Mouse (Mus musculus): ENCODE data around the gene Nav1.
A peak's percentile ranks its signal among the peaks of the same experiment; 100 is the strongest.

Gene Nav1

GRCm38 (mm10) chr1:135440986-135441385, 166.1 kb downstream of the Nav1 start:
- no peak for DNase-seq (ENCODE audit: low spot score)

GRCm38 (mm10) chr1:135438801-135439200, 168.3 kb downstream of the Nav1 start:
- no peak for DNase-seq (ENCODE audit: low spot score)

GRCm38 (mm10) chr1:135435823-135436222, 171.3 kb downstream of the Nav1 start:
- no peak for DNase-seq (ENCODE audit: low spot score)

- DNase-seq (ENCODE audit: low spot score) = no peak
These were observed 176.5 kb downstream of the Nav1 start for GRCm38 (mm10) chr1:135430669-135431017.

GRCm38 (mm10) chr1:135429901-135430668, 177.0 kb downstream of the Nav1 start, which contains the start of gene Ipo9:
Gene Ipo9, minus strand, starts transcription at chr1:135430499.
- DNase-seq (ENCODE audit: low spot score) = peak; percentile 95

GRCm38 (mm10) chr1:135427390-135427789, 179.7 kb downstream of the Nav1 start:
- no peak for DNase-seq (ENCODE audit: low spot score)

- DNase-seq (ENCODE audit: low spot score) = no peak
These were observed 180.4 kb downstream of the Nav1 start for GRCm38 (mm10) chr1:135426645-135427044.

- no peak for DNase-seq (ENCODE audit: low spot score)
These were observed 184.3 kb downstream of the Nav1 start for GRCm38 (mm10) chr1:135422772-135423171.

GRCm38 (mm10) chr1:135413996-135414395, 193.1 kb downstream of the Nav1 start:
- DNase-seq (ENCODE audit: low spot score) = no peak

GRCm38 (mm10) chr1:135412130-135412529, 195.0 kb downstream of the Nav1 start:
- no peak for DNase-seq (ENCODE audit: low spot score)

GRCm38 (mm10) chr1:135410967-135411366, 196.1 kb downstream of the Nav1 start:
- peak; percentile 9 for DNase-seq (ENCODE audit: low spot score)

GRCm38 (mm10) chr1:135408973-135409372, 198.1 kb downstream of the Nav1 start:
- no peak for DNase-seq (ENCODE audit: low spot score)

- no peak for DNase-seq (ENCODE audit: low spot score)
These were observed 201.7 kb downstream of the Nav1 start for GRCm38 (mm10) chr1:135405356-135405755.

- DNase-seq (ENCODE audit: low spot score) = no peak
These were observed 205.5 kb downstream of the Nav1 start for GRCm38 (mm10) chr1:135401452-135402110.

GRCm38 (mm10) chr1:135399466-135399865, 207.6 kb downstream of the Nav1 start:
- no peak for DNase-seq (ENCODE audit: low spot score)

- no peak for DNase-seq (ENCODE audit: low spot score)
These were observed 221.9 kb downstream of the Nav1 start for GRCm38 (mm10) chr1:135385161-135385560.

Data from embryo, embryonic 10 days (tissue).